Mouse (Mus musculus): ENCODE measurements around the gene Kcnn1.

Kcnn1 gene

GRCm38 (mm10) chr8:70892896-70893655 is 30.0 kb upstream of the Kcnn1 start:
- no peak for DNase-seq (ENCODE audit: low spot score)

- DNase-seq (ENCODE audit: low spot score), result no peak
Measured at GRCm38 (mm10) chr8:70892022-70892895, 29.2 kb upstream of the Kcnn1 start, which contains the start of gene Slc5a5. TSS of gene Slc5a5 (minus strand) at chr8:70892757.

- DNase-seq (ENCODE audit: low spot score), result no peak
Measured at GRCm38 (mm10) chr8:70891356-70891755, 28.3 kb upstream of the Kcnn1 start.

GRCm38 (mm10) chr8:70890656-70891055 is 27.6 kb upstream of the Kcnn1 start:
- no peak for DNase-seq (ENCODE audit: low spot score)

- no peak for DNase-seq (ENCODE audit: low spot score)
Measured at GRCm38 (mm10) chr8:70887669-70888068, 24.6 kb upstream of the Kcnn1 start.

GRCm38 (mm10) chr8:70885612-70886011 is 22.6 kb upstream of the Kcnn1 start:
- DNase-seq (ENCODE audit: low spot score), result no peak

- no peak for DNase-seq (ENCODE audit: low spot score)
Measured at GRCm38 (mm10) chr8:70884683-70885082, 21.6 kb upstream of the Kcnn1 start.

GRCm38 (mm10) chr8:70884186-70884585 is 21.1 kb upstream of the Kcnn1 start:
- no peak for DNase-seq (ENCODE audit: low spot score)

- DNase-seq (ENCODE audit: low spot score), result peak; percentile 74
Measured at GRCm38 (mm10) chr8:70880546-70880945, 17.5 kb upstream of the Kcnn1 start.

- DNase-seq (ENCODE audit: low spot score), result peak; percentile 70
Measured at GRCm38 (mm10) chr8:70880126-70880525, 17.1 kb upstream of the Kcnn1 start.

GRCm38 (mm10) chr8:70879500-70879899 is 16.4 kb upstream of the Kcnn1 start:
- DNase-seq (ENCODE audit: low spot score), result no peak

- peak; percentile 69 for DNase-seq (ENCODE audit: low spot score)
Measured at GRCm38 (mm10) chr8:70878178-70878577, 15.1 kb upstream of the Kcnn1 start.

GRCm38 (mm10) chr8:70876382-70876781 is 13.3 kb upstream of the Kcnn1 start:
- DNase-seq (ENCODE audit: low spot score), result no peak

GRCm38 (mm10) chr8:70874441-70874840 is 11.4 kb upstream of the Kcnn1 start:
- no peak for DNase-seq (ENCODE audit: low spot score)

GRCm38 (mm10) chr8:70873364-70873985 is 10.4 kb upstream of the Kcnn1 start, which contains the start of gene Ccdc124:
TSS of gene Ccdc124 (minus strand) at chr8:70873935.
- peak; percentile 97 for DNase-seq (ENCODE audit: low spot score)

GRCm38 (mm10) chr8:70872643-70873363 is 9.7 kb upstream of the Kcnn1 start:
- peak; percentile 53 for DNase-seq (ENCODE audit: low spot score)

- DNase-seq (ENCODE audit: low spot score), result no peak
Measured at GRCm38 (mm10) chr8:70871195-70871807, 8.2 kb upstream of the Kcnn1 start.

- DNase-seq (ENCODE audit: low spot score), result peak; percentile 85
Measured at GRCm38 (mm10) chr8:70869601-70870041, 6.6 kb upstream of the Kcnn1 start.

GRCm38 (mm10) chr8:70869199-70869571 is 6.1 kb upstream of the Kcnn1 start:
- DNase-seq (ENCODE audit: low spot score), result no peak

GRCm38 (mm10) chr8:70868559-70869198 is 5.6 kb upstream of the Kcnn1 start:
- no peak for DNase-seq (ENCODE audit: low spot score)

- no peak for DNase-seq (ENCODE audit: low spot score)
Measured at GRCm38 (mm10) chr8:70866566-70866965, 3.5 kb upstream of the Kcnn1 start.

Data from MN1 (cell line).